Mouse (Mus musculus): ENCODE measurements around the gene Mfsd6. TPM values are rescaled to one million over a fixed set of nuclear protein-coding genes. Genes with fewer than 3 reads are reported as not detected.

The Mfsd6 gene
- polyA plus RNA-seq, 1 experiment from 2014 or later, result 3.2 TPM

DNA sequence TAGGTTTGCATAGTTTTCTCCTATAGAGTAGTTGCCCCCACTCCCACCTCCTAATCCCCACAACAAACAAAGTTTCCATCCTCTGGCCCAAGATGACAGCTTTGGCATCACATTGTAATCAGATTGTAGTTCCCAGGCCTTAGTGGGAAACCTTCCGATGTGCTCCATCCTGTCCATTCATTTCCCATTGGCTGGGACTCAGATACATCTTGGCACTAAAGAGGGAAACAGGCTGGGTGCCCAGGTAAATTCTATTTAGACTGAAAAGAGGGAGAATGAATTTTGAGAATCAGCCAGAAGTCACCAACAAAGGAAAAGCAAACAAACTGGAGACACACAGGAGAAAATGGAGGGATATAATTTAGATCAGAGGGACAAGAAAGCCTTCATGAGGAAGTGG is 3.0 kb upstream of the Mfsd6 start:
- no peaks in the 10 kb centered on the region for H3K9me3 ChIP-seq (replicated peaks; ENCODE audit: low read length)
- H3K27me3 ChIP-seq (ENCODE audit: insufficient read depth, low read length), result no peaks in the 10 kb centered on the region
- no peak overlapping the region for H3K9ac ChIP-seq (ENCODE audit: low read depth, low read length)
- H3K4me2 ChIP-seq (ENCODE audit: low read length), result no peak overlapping the region
- no peak overlapping the region for H3K27ac ChIP-seq
- no peaks in the 10 kb centered on the region for H3K4me1 ChIP-seq (replicated peaks; ENCODE audit: insufficient read depth, low read length)
- H3K4me3 ChIP-seq (replicated peaks; ENCODE audit: low read depth, low read length), result no peak overlapping the region
- no peaks in the 10 kb centered on the region for H3K36me3 ChIP-seq (ENCODE audit: insufficient read depth, low read length)
- no peak for TF ChIP-seq CTCF (IDR thresholded peaks at IDR 0.05; ENCODE audit: low read depth)
- no peak for ATAC-seq (replicated peaks; ENCODE audit: low FRiP score, low read depth)
- WGBS, result 81% methylated on average over 1 of the region's 1 CpGs
- DNase-seq (ENCODE audit: low spot score), result no peak

DNA sequence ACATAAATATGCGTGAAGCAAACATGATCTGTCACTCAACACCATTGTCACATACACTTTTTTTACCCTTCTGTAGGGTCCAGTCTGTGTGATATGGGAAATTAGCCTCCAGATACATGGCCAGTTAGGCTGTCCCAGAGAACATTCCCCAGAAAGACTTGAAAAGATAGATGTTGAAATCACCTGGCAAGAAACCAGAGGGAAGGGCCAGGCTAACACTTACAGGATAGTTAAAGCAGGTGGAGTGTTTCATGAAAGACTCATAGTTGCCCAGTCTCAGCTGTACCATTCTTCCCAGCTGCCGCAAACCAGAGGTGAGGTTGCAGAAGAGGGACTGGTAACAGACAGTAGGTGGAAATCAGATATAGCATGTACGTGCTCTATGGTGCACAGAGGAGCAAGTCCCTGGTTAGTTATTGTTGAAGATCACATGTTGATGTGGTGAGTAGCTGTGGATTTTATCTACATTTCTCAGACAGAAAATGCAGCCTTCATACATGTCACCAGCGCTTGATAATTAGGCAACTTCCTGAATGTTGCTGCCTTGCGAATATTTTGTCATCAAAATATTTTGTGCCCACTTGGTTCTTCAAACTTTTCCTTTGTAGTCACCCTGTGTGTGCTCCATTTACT is 1.7 kb upstream of the Mfsd6 start:
- H3K27ac ChIP-seq, result no peak overlapping the region
- WGBS, result 89% methylated on average over 5 of the region's 5 CpGs
- DNase-seq (ENCODE audit: low spot score) (no peak), ATAC-seq (replicated peaks; ENCODE audit: low FRiP score, low read depth) (no peak)
- H3K4me2 ChIP-seq (ENCODE audit: low read length), result no peak overlapping the region
- no peaks in the 10 kb centered on the region for H3K9me3 ChIP-seq (replicated peaks; ENCODE audit: low read length)
- H3K4me1 ChIP-seq (replicated peaks; ENCODE audit: insufficient read depth, low read length), result no peaks in the 10 kb centered on the region
- H3K27me3 ChIP-seq (ENCODE audit: insufficient read depth, low read length), result no peaks in the 10 kb centered on the region
- H3K4me3 ChIP-seq (replicated peaks; ENCODE audit: low read depth, low read length), result no peak overlapping the region
- TF ChIP-seq CTCF (IDR thresholded peaks at IDR 0.05; ENCODE audit: low read depth), result no peak
- H3K36me3 ChIP-seq (ENCODE audit: insufficient read depth, low read length), result no peaks in the 10 kb centered on the region
- no peak overlapping the region for H3K9ac ChIP-seq (ENCODE audit: low read depth, low read length)

DNA sequence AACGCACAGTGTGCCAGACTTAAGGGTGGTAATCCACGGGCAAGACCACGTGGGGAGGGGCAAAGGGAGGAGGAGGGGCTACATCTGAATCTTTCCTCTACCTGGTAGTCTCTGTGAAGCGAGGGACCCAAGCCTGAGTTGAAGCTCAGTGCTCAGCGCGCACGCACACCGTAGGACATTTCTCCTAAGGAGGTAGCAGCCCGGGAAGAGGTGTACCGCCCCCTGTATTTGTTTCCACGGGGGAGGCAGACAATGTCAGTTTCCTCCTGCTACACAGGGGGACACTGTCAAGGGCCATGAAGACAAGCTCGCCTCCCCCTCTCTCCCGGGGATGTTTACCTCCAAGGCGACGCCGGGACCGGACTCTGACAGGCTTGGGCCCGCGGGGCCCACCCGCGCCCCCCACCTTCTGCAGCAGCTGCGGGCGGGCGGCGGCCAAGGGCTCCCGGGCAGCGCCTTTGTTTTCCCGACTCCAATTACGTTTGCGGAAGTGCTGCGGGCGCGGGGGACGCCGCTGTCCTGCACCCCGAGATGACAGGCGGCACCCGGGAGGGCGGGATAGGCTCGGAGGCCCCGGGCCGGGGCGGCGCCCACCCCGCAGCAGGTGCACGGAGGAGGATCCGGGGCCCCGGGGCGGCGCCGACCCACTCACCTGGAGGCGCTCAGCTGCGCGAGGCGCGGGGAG is 749 bp downstream of the Mfsd6 start:
- no peaks in the 10 kb centered on the region for H3K36me3 ChIP-seq (ENCODE audit: insufficient read depth, low read length)
- H3K4me2 ChIP-seq (ENCODE audit: low read length), result peak overlapping the region; percentile 99
- peak overlapping the region; percentile 77 for H3K27ac ChIP-seq
- H3K4me3 ChIP-seq (replicated peaks; ENCODE audit: low read depth, low read length), result peak overlapping the region; percentile 83
- TF ChIP-seq CTCF (IDR thresholded peaks at IDR 0.05; ENCODE audit: low read depth), result peak; percentile 24; the same call in 1 of the 2 replicates
- no peaks in the 10 kb centered on the region for H3K27me3 ChIP-seq (ENCODE audit: insufficient read depth, low read length)
- no peaks in the 10 kb centered on the region for H3K4me1 ChIP-seq (replicated peaks; ENCODE audit: insufficient read depth, low read length)
- H3K9me3 ChIP-seq (replicated peaks; ENCODE audit: low read length), result no peaks in the 10 kb centered on the region
- ATAC-seq (replicated peaks; ENCODE audit: low FRiP score, low read depth), result peak; percentile 76
- 1% methylated on average over 51 of the region's 56 CpGs for WGBS
- H3K9ac ChIP-seq (ENCODE audit: low read depth, low read length), result peak overlapping the region; percentile 77
- DNase-seq (ENCODE audit: low spot score), result peak; percentile 39

GRCm38 (mm10) chr1:52722586-52722985 is 4.7 kb downstream of the Mfsd6 start:
- TF ChIP-seq CTCF (IDR thresholded peaks at IDR 0.05; ENCODE audit: low read depth), result no peak
- no peak overlapping the region for H3K9ac ChIP-seq (ENCODE audit: low read depth, low read length)
- DNase-seq (ENCODE audit: low spot score) (no peak), ATAC-seq (replicated peaks; ENCODE audit: low FRiP score, low read depth) (no peak)
- no peaks in the 10 kb centered on the region for H3K9me3 ChIP-seq (replicated peaks; ENCODE audit: low read length)
- no peaks in the 10 kb centered on the region for H3K27me3 ChIP-seq (ENCODE audit: insufficient read depth, low read length)
- no peak overlapping the region for H3K4me2 ChIP-seq (ENCODE audit: low read length)
- no peaks in the 10 kb centered on the region for H3K36me3 ChIP-seq (ENCODE audit: insufficient read depth, low read length)
- H3K27ac ChIP-seq, result no peak overlapping the region
- no peak overlapping the region for H3K4me3 ChIP-seq (replicated peaks; ENCODE audit: low read depth, low read length)
- WGBS, result 39% methylated on average over 4 of the region's 4 CpGs
- H3K4me1 ChIP-seq (replicated peaks; ENCODE audit: insufficient read depth, low read length), result no peaks in the 10 kb centered on the region

DNA sequence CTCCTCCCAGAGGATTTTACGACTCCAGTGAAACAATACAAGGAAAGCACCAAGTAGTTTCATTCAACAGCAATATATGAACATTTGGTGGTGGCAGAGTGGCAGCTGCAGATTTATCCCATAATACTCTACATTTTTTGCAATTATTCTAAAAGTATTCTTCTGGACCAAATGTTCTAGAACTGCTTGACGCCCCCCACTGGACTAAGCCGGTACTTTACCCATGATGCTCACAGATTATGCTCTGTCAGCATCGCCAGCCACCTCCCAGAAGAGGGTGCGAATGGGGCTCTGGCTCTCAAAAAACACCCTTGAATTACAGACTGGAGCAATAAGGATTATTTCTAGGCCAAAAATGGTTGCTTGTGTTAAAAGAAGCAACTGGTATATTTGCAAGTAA is 8.2 kb downstream of the Mfsd6 start:
- 63% methylated on average over 5 of the region's 5 CpGs for WGBS
- no peak overlapping the region for H3K27ac ChIP-seq
- H3K9me3 ChIP-seq (replicated peaks; ENCODE audit: low read length), result no peaks in the 10 kb centered on the region
- DNase-seq (ENCODE audit: low spot score), result no peak
- no peak overlapping the region for H3K4me3 ChIP-seq (replicated peaks; ENCODE audit: low read depth, low read length)
- no peak overlapping the region for H3K9ac ChIP-seq (ENCODE audit: low read depth, low read length)
- TF ChIP-seq CTCF (IDR thresholded peaks at IDR 0.05; ENCODE audit: low read depth), result peak; percentile 33; the same call in 1 of the 2 replicates
- H3K4me1 ChIP-seq (replicated peaks; ENCODE audit: insufficient read depth, low read length), result no peaks in the 10 kb centered on the region
- no peak for ATAC-seq (replicated peaks; ENCODE audit: low FRiP score, low read depth)
- no peaks in the 10 kb centered on the region for H3K27me3 ChIP-seq (ENCODE audit: insufficient read depth, low read length)
- H3K36me3 ChIP-seq (ENCODE audit: insufficient read depth, low read length), result no peaks in the 10 kb centered on the region
- no peak overlapping the region for H3K4me2 ChIP-seq (ENCODE audit: low read length)

- no peak for TF ChIP-seq CTCF (IDR thresholded peaks at IDR 0.05; ENCODE audit: low read depth)
- H3K4me3 ChIP-seq (replicated peaks; ENCODE audit: low read depth, low read length), result no peak overlapping the region
- 41% methylated on average over 3 of the region's 3 CpGs for WGBS
- H3K4me2 ChIP-seq (ENCODE audit: low read length), result no peak overlapping the region
- no peak for ATAC-seq (replicated peaks; ENCODE audit: low FRiP score, low read depth)
- no peaks in the 10 kb centered on the region for H3K9me3 ChIP-seq (replicated peaks; ENCODE audit: low read length)
- no peak for DNase-seq (ENCODE audit: low spot score)
- H3K9ac ChIP-seq (ENCODE audit: low read depth, low read length), result no peak overlapping the region
- no peak overlapping the region for H3K27ac ChIP-seq
- no peaks in the 10 kb centered on the region for H3K36me3 ChIP-seq (ENCODE audit: insufficient read depth, low read length)
- no peaks in the 10 kb centered on the region for H3K4me1 ChIP-seq (replicated peaks; ENCODE audit: insufficient read depth, low read length)
- no peaks in the 10 kb centered on the region for H3K27me3 ChIP-seq (ENCODE audit: insufficient read depth, low read length)
Observed at GRCm38 (mm10) chr1:52718068-52718748, 9.1 kb downstream of the Mfsd6 start.
